Mouse (Mus musculus): ENCODE data around the gene Olfr571. TPM values are rescaled to one million over a fixed set of nuclear protein-coding genes. Genes with fewer than 3 reads are reported as not detected.

The Olfr571 gene
- polyA plus RNA-seq (2021; fragmentation: Nextera tagmentation): not detected in 2 replicates
- long read RNA-seq, experiment 1: 0 reads
- long read RNA-seq, experiment 2: 0 reads

GRCm38 (mm10) chr7:102917032-102917875 lies at the start of gene Olfr571:
Olfr571 (minus strand) TSS chr7:102917536.

GRCm38 (mm10) chr7:102962360-102962759 lies 45.0 kb upstream of the Olfr571 start, which contains the start of gene Olfr576:
Olfr576 (plus strand) TSS chr7:102962660.

GRCm38 (mm10) chr7:102958593-102958992 lies 41.3 kb upstream of the Olfr571 start, which contains the start of gene Olfr575:
Olfr575 (minus strand) TSS chr7:102958775.

GRCm38 (mm10) chr7:102948167-102948566 lies 30.8 kb upstream of the Olfr571 start, which contains the start of gene Olfr574:
Olfr574 (plus strand) TSS chr7:102948467.

GRCm38 (mm10) chr7:102942475-102942874 lies 25.1 kb upstream of the Olfr571 start, which contains the start of gene Olfr573-ps1:
Olfr573-ps1 (minus strand) TSS chr7:102942575.

GRCm38 (mm10) chr7:102924109-102924508 lies 6.8 kb upstream of the Olfr571 start, which contains the start of gene Olfr572:
Olfr572 (plus strand) TSS chr7:102924409.

GRCm38 (mm10) chr7:102890782-102891181 lies 26.6 kb downstream of the Olfr571 start, which contains the start of gene Olfr569:
Olfr569 (minus strand) TSS chr7:102890882.

GRCm38 (mm10) chr7:102876822-102877221 lies 40.5 kb downstream of the Olfr571 start, which contains the start of gene Olfr568:
Olfr568 (plus strand) TSS chr7:102877122.

GRCm38 (mm10) chr7:102858665-102859064 lies 58.7 kb downstream of the Olfr571 start, which contains the start of gene Olfr566:
Olfr566 (minus strand) TSS chr7:102858765.

Other genes with a start within 250 kb of the Olfr571 start
- gene Trim68, start 230.2 kb downstream of the Olfr571 start, polyA plus RNA-seq (2021; fragmentation: Nextera tagmentation): 3.1 TPM in 2 replicates
- not detected in 2 replicates for gene Olfr557, start 221.6 kb downstream of the Olfr571 start, polyA plus RNA-seq (2021; fragmentation: Nextera tagmentation)
- gene Olfr558, start 215.3 kb downstream of the Olfr571 start, polyA plus RNA-seq (2021; fragmentation: Nextera tagmentation): not detected in 2 replicates
- gene Olfr33, start 198.5 kb downstream of the Olfr571 start, polyA plus RNA-seq (2021; fragmentation: Nextera tagmentation): not detected in 2 replicates
- gene Olfr559, start 190.0 kb downstream of the Olfr571 start, polyA plus RNA-seq (2021; fragmentation: Nextera tagmentation): not detected in 2 replicates
- gene Olfr560, start 158.2 kb downstream of the Olfr571 start, polyA plus RNA-seq (2021; fragmentation: Nextera tagmentation): not detected in 2 replicates
- gene Olfr78, start 158.1 kb downstream of the Olfr571 start, polyA plus RNA-seq (2021; fragmentation: Nextera tagmentation): 0.33 and 0.41 TPM in 2 replicates
- not detected in 2 replicates for gene Olfr561, start 146.3 kb downstream of the Olfr571 start, polyA plus RNA-seq (2021; fragmentation: Nextera tagmentation)
- not detected in 2 replicates for gene Olfr564, start 114.1 kb downstream of the Olfr571 start, polyA plus RNA-seq (2021; fragmentation: Nextera tagmentation)
- gene Olfr566, start 58.8 kb downstream of the Olfr571 start, polyA plus RNA-seq (2021; fragmentation: Nextera tagmentation): not detected in 2 replicates
- not detected in 2 replicates for gene Olfr568, start 40.4 kb downstream of the Olfr571 start, polyA plus RNA-seq (2021; fragmentation: Nextera tagmentation)
- gene Olfr569, start 26.7 kb downstream of the Olfr571 start, polyA plus RNA-seq (2021; fragmentation: Nextera tagmentation): not detected in 2 replicates
- not detected in 2 replicates for gene Olfr570, start 23.0 kb downstream of the Olfr571 start, polyA plus RNA-seq (2021; fragmentation: Nextera tagmentation)
- not detected in 2 replicates for gene Olfr572, start 6.9 kb upstream of the Olfr571 start, polyA plus RNA-seq (2021; fragmentation: Nextera tagmentation)
- not detected in 2 replicates for gene Olfr573-ps1, start 25.0 kb upstream of the Olfr571 start, polyA plus RNA-seq (2021; fragmentation: Nextera tagmentation)
- gene Olfr574, start 30.9 kb upstream of the Olfr571 start, polyA plus RNA-seq (2021; fragmentation: Nextera tagmentation): not detected in 2 replicates
- 0.11 TPM in 1 of 2 replicates, not detected in the other for gene Olfr575, start 41.2 kb upstream of the Olfr571 start, polyA plus RNA-seq (2021; fragmentation: Nextera tagmentation)
- not detected in 2 replicates for gene Olfr576, start 45.1 kb upstream of the Olfr571 start, polyA plus RNA-seq (2021; fragmentation: Nextera tagmentation)
- not detected in 2 replicates for gene Olfr577, start 58.4 kb upstream of the Olfr571 start, polyA plus RNA-seq (2021; fragmentation: Nextera tagmentation)
- not detected in 2 replicates for gene Olfr578, start 71.8 kb upstream of the Olfr571 start, polyA plus RNA-seq (2021; fragmentation: Nextera tagmentation)
- not detected in 2 replicates for gene Olfr582, start 120.5 kb upstream of the Olfr571 start, polyA plus RNA-seq (2021; fragmentation: Nextera tagmentation)
- gene Olfr583, start 133.8 kb upstream of the Olfr571 start, polyA plus RNA-seq (2021; fragmentation: Nextera tagmentation): not detected in 2 replicates
- gene Olfr584, start 164.3 kb upstream of the Olfr571 start, polyA plus RNA-seq (2021; fragmentation: Nextera tagmentation): not detected in 2 replicates
- not detected in 2 replicates for gene Olfr585, start 180.2 kb upstream of the Olfr571 start, polyA plus RNA-seq (2021; fragmentation: Nextera tagmentation)
- not detected in 2 replicates for gene Olfr586, start 208.1 kb upstream of the Olfr571 start, polyA plus RNA-seq (2021; fragmentation: Nextera tagmentation)
- gene Olfr588-ps1, start 223.3 kb upstream of the Olfr571 start, polyA plus RNA-seq (2021; fragmentation: Nextera tagmentation): not detected in 2 replicates
- gene Olfr589, start 238.8 kb upstream of the Olfr571 start, polyA plus RNA-seq (2021; fragmentation: Nextera tagmentation): not detected in 2 replicates

Data from left cerebral cortex, adult 6 months (tissue).